Mouse (Mus musculus) stomach, embryonic 16.5 days (tissue): Measurements from ENCODE around the gene Ncapg2. TPM values are rescaled to one million over a fixed set of nuclear protein-coding genes. Genes with fewer than 3 reads are reported as not detected.

Source experiments
- polyA plus RNA-seq: library from polyadenylated mRNA; unstranded; fragments of >200 nt; fragmentation: Nextera tagmentation; extraction: Ambion mirVana; gene quantifications from 2 replicates; pipeline ENCODE4 v1.2.1, GENCODE M21; 2015

The Ncapg2 gene
- polyA plus RNA-seq, 1 experiment from 2014 or later, result 38.7 TPM

Other genes starting within 250 kb of the Ncapg2 start
- 18.6 and 19.0 TPM in 2 replicates for gene Wdr60, start 142.4 kb upstream of the Ncapg2 start, polyA plus RNA-seq
- gene Gm11027, start 130.0 kb upstream of the Ncapg2 start, polyA plus RNA-seq, result not detected in 2 replicates
- 25.6 and 28.7 TPM in 2 replicates for gene Esyt2, start 124.2 kb upstream of the Ncapg2 start, polyA plus RNA-seq
- gene Ptprn2, start 80.3 kb downstream of the Ncapg2 start, polyA plus RNA-seq, result 3.2 and 3.5 TPM in 2 replicates